Mouse (Mus musculus) midbrain, embryonic 10.5 days (tissue): ENCODE measurements around the gene Gse1. TPM values are rescaled to one million over a fixed set of nuclear protein-coding genes. Genes with fewer than 3 reads are reported as not detected.

Experiments
- DNase-seq: peaks from one replicate; pipeline ENCODE4 v3.0.0-alpha.2; 2017; ENCODE audit warnings: low spot score
- H3K27ac ChIP-seq: fragments of 300-500 bp; sonication (generic); replicated peaks from 2 replicates; pipeline ENCODE4 v1.5.1; 2016; ENCODE audit warnings: mild to moderate bottlenecking
- H3K27me3 ChIP-seq: fragments of 300-500 bp; sonication (generic); 2 replicates; pipeline ENCODE4 v1.6.1; 2016; ENCODE audit warnings: low read depth, mild to moderate bottlenecking; ENCODE audit not compliant: poor library complexity, severe bottlenecking
- H3K36me3 ChIP-seq: fragments of 300-500 bp; sonication (generic); 2 replicates; pipeline ENCODE4 v1.6.1; 2016; ENCODE audit warnings: mild to moderate bottlenecking, moderate library complexity
- H3K4me1 ChIP-seq: fragments of 300-500 bp; sonication (generic); 2 replicates; pipeline ENCODE4 v1.6.1; 2016
- H3K4me3 ChIP-seq: fragments of 300-500 bp; sonication (generic); 2 replicates; pipeline ENCODE4 v1.5.1; 2016; ENCODE audit warnings: mild to moderate bottlenecking, moderate library complexity
- H3K9me3 ChIP-seq: fragments of 300-500 bp; sonication (generic); replicated peaks from 2 replicates; pipeline ENCODE4 v1.6.1; 2016; ENCODE audit warnings: mild to moderate bottlenecking
- WGBS: fragments of 180-500 bp; shearing (Covaris S2); methylation state at CpG from one replicate; pipeline ENCODE4 v1.1.7; 2016; 5-methylcytosine and 5-hydroxymethylcytosine counted together
- polyA plus RNA-seq: library from polyadenylated mRNA; unstranded; fragments of >200 nt; fragmentation: Nextera tagmentation; extraction: Ambion mirVana; gene quantifications from 2 replicates; pipeline ENCODE4 v1.2.1, GENCODE M21; 2016

Gse1 gene
- 12.7 and 15.6 TPM in 2 replicates for polyA plus RNA-seq

GRCm38 (mm10) chr8:120227891-120228591, at the start of gene Gse1:
Gse1 (plus strand) TSS chr8:120228456.
- Histone ChIP-seq H3K4me1 (peaks cover 92% of the 10 kb centered on the region), H3K36me3 (no peaks in the 10 kb centered on the region; the same call in 1 of the 2 replicates), H3K4me3 (peak within 1 kb of the TSS; percentile 75), H3K27ac (peak within 1 kb of the TSS; percentile 88), H3K27me3 (peaks cover 55% of the 10 kb centered on the region), H3K9me3 (no peaks in the 10 kb centered on the region)
- peak; percentile 90 for DNase-seq
- 8% methylated on average over 36 of the region's 52 CpGs for WGBS

GRCm38 (mm10) chr8:120179027-120179431, 49.2 kb upstream of the Gse1 start:
- 1% methylated on average over 10 of the region's 10 CpGs for WGBS
- H3K27ac ChIP-seq = peak overlapping the region; percentile 94
- peaks cover 67% of the 10 kb centered on the region for H3K4me1 ChIP-seq

GRCm38 (mm10) chr8:120180445-120180970, 47.7 kb upstream of the Gse1 start:
- H3K27ac ChIP-seq = peak overlapping the region; percentile 23; the same call in 1 of the 2 replicates
- no peaks in the 10 kb centered on the region for H3K9me3 ChIP-seq
- H3K4me3 ChIP-seq = no peak overlapping the region
- no peaks in the 10 kb centered on the region for H3K36me3 ChIP-seq
- peaks cover 67% of the 10 kb centered on the region for H3K4me1 ChIP-seq
- H3K27me3 ChIP-seq = peaks cover 39% of the 10 kb centered on the region
- no peak for DNase-seq
- WGBS = 71% methylated on average over 7 of the region's 7 CpGs

More at GRCm38 (mm10) chr8:120179027-120179431, 49.2 kb upstream of the Gse1 start:
- no peaks in the 10 kb centered on the region for H3K9me3 ChIP-seq
- peak; percentile 94 for DNase-seq
- peaks cover 43% of the 10 kb centered on the region for H3K27me3 ChIP-seq
- peak overlapping the region; percentile 51 for H3K4me3 ChIP-seq
- no peaks in the 10 kb centered on the region for H3K36me3 ChIP-seq

DNA sequence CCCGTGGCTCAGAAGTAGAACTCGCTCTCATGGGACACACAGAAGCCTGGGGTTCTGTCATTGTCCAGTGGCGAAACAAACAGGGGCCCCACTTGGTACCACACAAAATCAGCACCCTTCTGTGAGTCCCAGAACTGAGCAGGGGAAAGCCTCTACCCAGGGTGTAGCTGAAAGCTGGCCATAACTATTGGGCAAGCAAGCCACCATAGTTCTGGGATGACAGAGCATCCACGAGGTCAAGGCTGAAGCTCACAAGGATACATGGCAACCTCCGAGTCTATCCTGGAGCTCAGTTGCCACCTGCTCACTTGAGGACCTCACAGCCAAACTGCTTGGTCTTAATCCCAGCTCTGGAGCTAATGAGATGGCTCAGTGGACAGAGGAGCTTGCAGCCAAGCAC, 47.0 kb upstream of the Gse1 start:
- Histone ChIP-seq H3K36me3 (no peaks in the 10 kb centered on the region), H3K4me1 (peaks cover 67% of the 10 kb centered on the region), H3K4me3 (no peak overlapping the region), H3K27me3 (peaks cover 31% of the 10 kb centered on the region), H3K9me3 (no peaks in the 10 kb centered on the region), H3K27ac (peak overlapping the region; percentile 23; the same call in 1 of the 2 replicates)
- no peak for DNase-seq
- WGBS = 87% methylated on average over 5 of the region's 5 CpGs

GRCm38 (mm10) chr8:120181861-120182414, 46.3 kb upstream of the Gse1 start:
- Histone ChIP-seq H3K27ac (no peak overlapping the region), H3K36me3 (no peaks in the 10 kb centered on the region), H3K9me3 (no peaks in the 10 kb centered on the region), H3K27me3 (peaks cover 25% of the 10 kb centered on the region), H3K4me3 (no peak overlapping the region), H3K4me1 (peaks cover 65% of the 10 kb centered on the region)
- 74% methylated on average over 4 of the region's 4 CpGs for WGBS
- no peak for DNase-seq

- H3K9me3 ChIP-seq = no peaks in the 10 kb centered on the region
- DNase-seq = no peak
- peaks cover 13% of the 10 kb centered on the region; the same call in 1 of the 2 replicates for H3K27me3 ChIP-seq
- 53% methylated on average over 9 of the region's 9 CpGs for WGBS
- H3K27ac ChIP-seq = peak overlapping the region; percentile 76
- no peak overlapping the region for H3K4me3 ChIP-seq
- H3K4me1 ChIP-seq = peaks cover 47% of the 10 kb centered on the region
- no peaks in the 10 kb centered on the region for H3K36me3 ChIP-seq
These were observed 43.9 kb upstream of the Gse1 start for GRCm38 (mm10) chr8:120184366-120184765.

GRCm38 (mm10) chr8:120184850-120185792, 43.1 kb upstream of the Gse1 start:
- Histone ChIP-seq H3K9me3 (no peaks in the 10 kb centered on the region), H3K27me3 (peaks cover 13% of the 10 kb centered on the region; the same call in 1 of the 2 replicates), H3K36me3 (no peaks in the 10 kb centered on the region), H3K27ac (peak overlapping the region; percentile 76), H3K4me1 (peaks cover 48% of the 10 kb centered on the region), H3K4me3 (peak overlapping the region; percentile 9; the same call in 1 of the 2 replicates)
- WGBS = 45% methylated on average over 16 of the region's 17 CpGs
- DNase-seq = peak; percentile 34

DNA sequence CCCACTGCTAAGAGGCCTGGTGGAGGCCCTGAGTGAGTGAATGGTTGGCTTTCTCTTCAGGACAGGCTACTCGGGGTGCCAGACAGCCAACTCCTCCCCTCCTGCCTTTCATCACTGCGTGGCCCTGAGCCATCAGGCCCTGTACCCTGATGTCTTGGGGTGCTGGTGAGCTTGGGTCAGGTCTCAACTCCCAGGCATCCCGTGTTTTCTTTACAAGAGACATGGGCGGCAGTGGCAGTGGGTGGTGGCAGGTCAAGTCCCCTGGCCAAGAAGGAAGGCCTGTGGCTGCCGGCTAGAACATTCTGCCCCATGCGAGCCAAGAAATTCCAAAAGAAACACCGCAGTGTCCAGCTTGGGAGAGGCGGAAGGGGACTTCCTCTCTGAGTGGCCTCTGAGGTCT, 41.8 kb upstream of the Gse1 start:
- H3K9me3 ChIP-seq = no peaks in the 10 kb centered on the region
- H3K27me3 ChIP-seq = peaks cover 13% of the 10 kb centered on the region; the same call in 1 of the 2 replicates
- no peak overlapping the region for H3K4me3 ChIP-seq
- WGBS = 63% methylated on average over 8 of the region's 8 CpGs
- H3K36me3 ChIP-seq = no peaks in the 10 kb centered on the region
- DNase-seq = no peak
- H3K4me1 ChIP-seq = peaks cover 55% of the 10 kb centered on the region
- H3K27ac ChIP-seq = peak overlapping the region; percentile 76

- peaks cover 58% of the 10 kb centered on the region for H3K4me1 ChIP-seq
- H3K27ac ChIP-seq = peak overlapping the region; percentile 50; the same call in 1 of the 2 replicates
- 82% methylated on average over 6 of the region's 6 CpGs for WGBS
- H3K36me3 ChIP-seq = no peaks in the 10 kb centered on the region
- H3K27me3 ChIP-seq = peaks cover 13% of the 10 kb centered on the region; the same call in 1 of the 2 replicates
- H3K4me3 ChIP-seq = no peak overlapping the region
- DNase-seq = no peak
- peaks cover 8% of the 10 kb centered on the region; the same call in 1 of the 2 replicates for H3K9me3 ChIP-seq
These were observed 39.7 kb upstream of the Gse1 start for GRCm38 (mm10) chr8:120188510-120188909.

DNA sequence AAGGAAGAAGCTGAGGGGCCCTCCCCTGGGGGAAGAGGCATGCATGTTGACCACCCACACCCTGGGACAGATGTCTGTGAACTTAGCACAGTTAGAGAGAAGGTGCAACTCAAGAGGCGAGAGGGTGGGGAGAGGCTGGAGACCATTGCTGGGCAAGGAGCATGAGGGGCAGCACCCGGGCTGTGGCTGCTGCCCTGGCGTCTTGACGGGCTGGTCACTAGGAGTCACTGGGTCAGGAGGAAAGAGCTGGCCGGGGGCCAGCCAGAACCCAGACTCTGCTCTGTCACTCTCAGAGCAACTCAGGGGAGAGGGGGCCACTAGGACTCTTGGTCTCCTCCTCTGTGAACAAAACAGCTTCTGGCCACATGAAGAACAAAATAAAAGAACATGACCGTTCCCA, 38.8 kb upstream of the Gse1 start:
- no peak for DNase-seq
- Histone ChIP-seq H3K4me3 (no peak overlapping the region), H3K27me3 (peaks cover 7% of the 10 kb centered on the region; the same call in 1 of the 2 replicates), H3K9me3 (peaks cover 8% of the 10 kb centered on the region; the same call in 1 of the 2 replicates), H3K27ac (peak overlapping the region; percentile 58), H3K4me1 (peaks cover 53% of the 10 kb centered on the region), H3K36me3 (no peaks in the 10 kb centered on the region)
- WGBS = 87% methylated on average over 6 of the region's 6 CpGs

GRCm38 (mm10) chr8:120190107-120190809, 38.0 kb upstream of the Gse1 start:
- peaks cover 8% of the 10 kb centered on the region; the same call in 1 of the 2 replicates for H3K9me3 ChIP-seq
- no peak for DNase-seq
- H3K27ac ChIP-seq = peak overlapping the region; percentile 42; the same call in 1 of the 2 replicates
- peaks cover 44% of the 10 kb centered on the region for H3K4me1 ChIP-seq
- WGBS = 85% methylated on average over 17 of the region's 17 CpGs
- H3K4me3 ChIP-seq = no peak overlapping the region
- H3K27me3 ChIP-seq = no peaks in the 10 kb centered on the region
- no peaks in the 10 kb centered on the region for H3K36me3 ChIP-seq
